Mouse (Mus musculus) embryonic facial prominence, embryonic 12.5 days (tissue): ENCODE measurements around the gene Galk1. TPM values are rescaled to one million over a fixed set of nuclear protein-coding genes. Genes with fewer than 3 reads are reported as not detected.

Experiments used
- ATAC-seq: fragments of 200-750 bp; cut with Nextera tagmentation; 2 replicates; pipeline ENCODE4 v1.8.0; 2017; ENCODE audit not compliant: insufficient number of reproducible peaks, insufficient read depth, low FRiP score, low TSS enrichment
- H3K27ac ChIP-seq: fragments of 300-500 bp; sonication (generic); 2 replicates; pipeline ENCODE4 v1.5.1; 2016; ENCODE audit warnings: mild to moderate bottlenecking
- H3K27me3 ChIP-seq: fragments of 300-500 bp; sonication (generic); 2 replicates; pipeline ENCODE4 v1.6.1; 2016; ENCODE audit warnings: mild to moderate bottlenecking, moderate library complexity
- H3K36me3 ChIP-seq: fragments of 300-500 bp; sonication (generic); 2 replicates; pipeline ENCODE4 v1.6.1; 2016; ENCODE audit warnings: mild to moderate bottlenecking
- H3K4me1 ChIP-seq: fragments of 300-500 bp; sonication (generic); 2 replicates; pipeline ENCODE4 v1.6.1; 2016
- H3K4me2 ChIP-seq: fragments of 300-500 bp; sonication (generic); replicated peaks from 2 replicates; pipeline ENCODE4 v1.6.1; 2016; ENCODE audit warnings: mild to moderate bottlenecking, moderate library complexity
- H3K4me3 ChIP-seq: fragments of 300-500 bp; sonication (generic); 2 replicates; pipeline ENCODE4 v1.5.1; 2016; ENCODE audit warnings: mild to moderate bottlenecking
- H3K9ac ChIP-seq: fragments of 300-500 bp; sonication (generic); 2 replicates; pipeline ENCODE4 v1.6.1; 2016; ENCODE audit warnings: mild to moderate bottlenecking, moderate library complexity
- H3K9me3 ChIP-seq: fragments of 300-500 bp; sonication (generic); 2 replicates; pipeline ENCODE4 v1.6.1; 2016; ENCODE audit warnings: mild to moderate bottlenecking, moderate library complexity
- WGBS: fragments of 180-500 bp; shearing (Covaris S2); methylation state at CpG from one replicate; pipeline ENCODE4 v1.1.7; 2016; 5-methylcytosine and 5-hydroxymethylcytosine counted together
- polyA plus RNA-seq: library from polyadenylated mRNA; unstranded; fragments of >200 nt; fragmentation: Nextera tagmentation; extraction: Ambion mirVana; gene quantifications from 2 replicates; pipeline ENCODE4 v1.2.1, GENCODE M21; 2016

Gene Galk1
- polyA plus RNA-seq, 1 experiment from 2014 or later = 165 TPM

GRCm38 (mm10) chr11:115968731-115969405 lies 43.7 kb downstream of the Galk1 start:
- H3K27ac ChIP-seq = no peak overlapping the region
- peaks cover 34% of the 10 kb centered on the region for H3K36me3 ChIP-seq
- 56% methylated on average over 5 of the region's 5 CpGs for WGBS
- no peaks in the 10 kb centered on the region; the same call in 1 of the 2 replicates for H3K9me3 ChIP-seq
- no peak for ATAC-seq
- peaks cover 6% of the 10 kb centered on the region; the same call in 1 of the 2 replicates for H3K4me1 ChIP-seq
- no peak overlapping the region for H3K4me2 ChIP-seq
- no peak overlapping the region for H3K4me3 ChIP-seq
- H3K9ac ChIP-seq = no peak overlapping the region
- H3K27me3 ChIP-seq = peaks cover 7% of the 10 kb centered on the region

GRCm38 (mm10) chr11:115964977-115965604 lies 47.4 kb downstream of the Galk1 start:
- H3K4me2 ChIP-seq = no peak overlapping the region
- H3K9me3 ChIP-seq = no peaks in the 10 kb centered on the region; the same call in 1 of the 2 replicates
- H3K4me3 ChIP-seq = no peak overlapping the region
- H3K36me3 ChIP-seq = peaks cover 71% of the 10 kb centered on the region
- no peak overlapping the region for H3K9ac ChIP-seq
- no peak overlapping the region for H3K27ac ChIP-seq
- no peaks in the 10 kb centered on the region for H3K27me3 ChIP-seq
- no peak for ATAC-seq
- H3K4me1 ChIP-seq = peaks cover 6% of the 10 kb centered on the region; the same call in 1 of the 2 replicates
- 87% methylated on average over 10 of the region's 10 CpGs for WGBS

- peaks cover 88% of the 10 kb centered on the region for H3K36me3 ChIP-seq
- no peak for ATAC-seq
These were observed 49.7 kb downstream of the Galk1 start for GRCm38 (mm10) chr11:115962651-115963412.

GRCm38 (mm10) chr11:115959018-115959417 lies 53.5 kb downstream of the Galk1 start:
- H3K4me1 ChIP-seq = peaks cover 14% of the 10 kb centered on the region; the same call in 1 of the 2 replicates
- peaks cover 73% of the 10 kb centered on the region for H3K36me3 ChIP-seq
- WGBS = 95% methylated on average over 9 of the region's 9 CpGs
- H3K4me2 ChIP-seq = no peak overlapping the region
- no peak for ATAC-seq
- H3K9ac ChIP-seq = no peak overlapping the region
- H3K4me3 ChIP-seq = no peak overlapping the region
- no peaks in the 10 kb centered on the region for H3K9me3 ChIP-seq
- H3K27ac ChIP-seq = no peak overlapping the region
- no peaks in the 10 kb centered on the region for H3K27me3 ChIP-seq

More at GRCm38 (mm10) chr11:115962651-115963412, 49.7 kb downstream of the Galk1 start:
- H3K4me2 ChIP-seq = no peak overlapping the region
- no peak overlapping the region for H3K4me3 ChIP-seq
- no peak overlapping the region for H3K27ac ChIP-seq
- H3K9ac ChIP-seq = no peak overlapping the region
- H3K4me1 ChIP-seq = no peaks in the 10 kb centered on the region
- WGBS = 92% methylated on average over 9 of the region's 9 CpGs
- H3K9me3 ChIP-seq = no peaks in the 10 kb centered on the region; the same call in 1 of the 2 replicates
- no peaks in the 10 kb centered on the region for H3K27me3 ChIP-seq

Other genes with a start within 250 kb of the Galk1 start
- 29.6 and 30.0 TPM in 2 replicates for gene Tmem94, start 247.3 kb downstream of the Galk1 start, polyA plus RNA-seq
- gene Caskin2, start 199.1 kb downstream of the Galk1 start, polyA plus RNA-seq = 17.5 TPM in 2 replicates
- gene Tsen54, start 198.0 kb downstream of the Galk1 start, polyA plus RNA-seq = 36.3 and 36.7 TPM in 2 replicates
- gene Llgl2, start 188.7 kb downstream of the Galk1 start, polyA plus RNA-seq = 7.6 and 8.8 TPM in 2 replicates
- 0.10 and 0.18 TPM in 2 replicates for gene Myo15b, start 154.3 kb downstream of the Galk1 start, polyA plus RNA-seq
- 1.8 and 2.4 TPM in 2 replicates for gene Smim5, start 112.8 kb downstream of the Galk1 start, polyA plus RNA-seq
- gene Smim6, start 100.7 kb downstream of the Galk1 start, polyA plus RNA-seq = 1.00 and 1.7 TPM in 2 replicates
- 46.9 and 47.0 TPM in 2 replicates for gene Sap30bp, start 79.4 kb downstream of the Galk1 start, polyA plus RNA-seq
- gene Recql5, start 79.2 kb downstream of the Galk1 start, polyA plus RNA-seq = 26.3 and 28.7 TPM in 2 replicates
- 4.1 and 4.2 TPM in 2 replicates for gene Itgb4, start 38.0 kb downstream of the Galk1 start, polyA plus RNA-seq
- 2,246 and 2,293 TPM in 2 replicates for gene H3f3b, start 15.2 kb upstream of the Galk1 start, polyA plus RNA-seq
- gene Unk, start 17.6 kb upstream of the Galk1 start, polyA plus RNA-seq = 43.6 and 44.1 TPM in 2 replicates
- 1.3 and 1.8 TPM in 2 replicates for gene Unc13d, start 65.2 kb upstream of the Galk1 start, polyA plus RNA-seq
- gene Wbp2, start 74.3 kb upstream of the Galk1 start, polyA plus RNA-seq = 44.9 and 48.3 TPM in 2 replicates
- gene Trim47, start 114.5 kb upstream of the Galk1 start, polyA plus RNA-seq = 6.9 and 9.1 TPM in 2 replicates
- gene Trim65, start 118.4 kb upstream of the Galk1 start, polyA plus RNA-seq = 2.3 and 2.6 TPM in 2 replicates
- 83.7 and 89.2 TPM in 2 replicates for gene Mrpl38, start 126.1 kb upstream of the Galk1 start, polyA plus RNA-seq
- gene Fbf1, start 155.4 kb upstream of the Galk1 start, polyA plus RNA-seq = 61.2 and 61.3 TPM in 2 replicates
- gene Ten1, start 186.1 kb upstream of the Galk1 start, polyA plus RNA-seq = 66.5 and 71.9 TPM in 2 replicates
- gene Acox1, start 186.3 kb upstream of the Galk1 start, polyA plus RNA-seq = 25.8 and 26.4 TPM in 2 replicates
- gene Evpl, start 225.4 kb upstream of the Galk1 start, polyA plus RNA-seq = 2.9 and 3.1 TPM in 2 replicates